Mouse (Mus musculus) spleen, postnatal 14 days (tissue): ENCODE data around the gene Fam160a1.

Experiments used
- DNase-seq, 2 experiments: peaks; one replicate each; pipeline ENCODE4 v3.0.0; 2021 to 2022; ENCODE audit warnings: low spot score in 2 of 2

The Fam160a1 gene

DNA sequence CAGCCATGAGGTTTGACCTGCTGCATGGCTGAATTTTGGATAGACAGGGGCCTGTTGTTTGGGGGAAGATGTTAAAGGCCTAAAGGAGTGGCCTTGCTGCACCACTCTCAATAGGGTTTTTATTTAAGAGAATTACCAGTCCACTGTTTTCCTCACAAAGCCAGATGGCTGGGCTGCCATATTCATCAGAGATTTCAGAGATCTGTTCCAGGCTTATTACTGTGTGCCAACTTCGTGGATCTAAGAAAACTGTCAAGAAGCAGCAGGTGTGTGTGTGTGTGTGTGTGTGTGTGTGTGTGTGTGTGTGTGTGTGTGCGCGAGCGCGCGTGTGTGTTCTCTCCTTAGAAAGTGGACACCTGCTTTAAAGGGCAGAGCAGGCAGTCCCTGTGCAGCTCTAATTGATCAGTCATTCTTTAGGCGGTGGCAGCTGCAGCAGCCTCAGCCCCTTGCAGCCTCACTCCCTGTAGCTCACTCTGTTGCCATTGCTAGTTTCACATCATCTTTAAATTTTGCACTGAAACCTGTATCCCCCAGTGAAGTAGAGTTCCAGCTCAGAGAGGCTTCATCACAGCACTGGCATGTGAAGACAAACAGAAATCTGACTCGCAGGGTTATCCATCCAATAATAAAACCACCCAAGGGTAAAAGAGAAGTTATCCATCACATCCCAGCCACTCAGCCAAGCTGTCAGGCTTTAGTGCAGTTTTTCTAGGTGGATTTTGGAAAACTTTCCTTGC lies 182.5 kb downstream of the Fam160a1 start:
- no peak for DNase-seq

- no peak for DNase-seq
These were observed 183.4 kb downstream of the Fam160a1 start for GRCm38 (mm10) chr3:85633733-85634132.

DNA sequence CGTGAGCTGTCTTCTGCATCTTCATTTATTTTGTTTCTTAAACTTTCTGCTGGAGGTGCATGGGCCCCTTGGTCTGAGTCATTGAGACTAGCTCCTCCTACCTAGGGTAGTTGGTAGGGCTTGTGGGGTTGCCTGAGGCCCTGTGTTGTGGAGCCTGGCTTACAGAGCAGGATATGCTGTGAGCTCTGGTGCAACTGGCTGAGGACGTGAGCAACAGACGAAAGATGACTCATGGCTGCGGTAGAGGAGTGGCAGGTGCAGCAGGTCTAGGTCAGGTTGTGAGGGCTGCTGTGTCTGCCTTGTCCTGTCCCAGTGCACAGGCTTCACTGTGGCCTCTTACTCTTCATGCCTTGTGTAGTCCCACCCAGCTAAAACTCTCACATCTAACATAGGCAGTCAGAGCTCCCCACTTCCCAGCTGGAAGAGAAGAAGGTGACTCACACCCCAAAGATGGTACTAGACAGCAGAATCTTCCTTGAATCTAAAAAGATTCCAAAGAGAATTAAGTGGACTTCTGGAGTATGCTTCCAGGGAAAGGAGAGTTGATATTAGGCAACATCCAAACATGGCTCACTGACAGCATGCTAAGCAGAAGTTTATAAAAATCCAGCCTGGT lies 187.1 kb downstream of the Fam160a1 start:
- DNase-seq, result no peak

DNA sequence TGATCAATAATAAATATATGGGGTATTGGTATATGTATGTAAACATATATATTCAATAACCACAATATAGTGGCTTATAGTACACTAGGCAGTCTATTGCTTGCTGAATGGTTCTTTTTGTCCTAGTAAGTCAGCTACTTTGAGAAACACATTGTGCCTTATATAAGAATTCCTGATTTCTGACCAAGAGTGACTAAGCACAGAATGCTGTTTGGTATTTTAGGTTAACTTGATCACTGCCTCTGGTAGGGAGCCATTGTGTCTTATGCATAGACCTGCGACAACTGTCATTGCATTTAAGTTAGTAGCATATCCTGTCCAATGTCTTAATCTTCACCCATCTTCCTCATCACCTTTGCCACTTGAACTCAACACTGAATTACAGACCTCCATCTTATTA lies 197.3 kb downstream of the Fam160a1 start:
- DNase-seq, result no peak

GRCm38 (mm10) chr3:85619345-85619744 lies 197.7 kb downstream of the Fam160a1 start:
- no peak for DNase-seq

- no peak for DNase-seq
These were observed 198.2 kb downstream of the Fam160a1 start for GRCm38 (mm10) chr3:85618885-85619284.

- no peak for DNase-seq
These were observed 200.7 kb downstream of the Fam160a1 start for GRCm38 (mm10) chr3:85616389-85616788.
